31 mouse cellular contexts compared by ENCODE assay signal in the genomic region with DNA sequence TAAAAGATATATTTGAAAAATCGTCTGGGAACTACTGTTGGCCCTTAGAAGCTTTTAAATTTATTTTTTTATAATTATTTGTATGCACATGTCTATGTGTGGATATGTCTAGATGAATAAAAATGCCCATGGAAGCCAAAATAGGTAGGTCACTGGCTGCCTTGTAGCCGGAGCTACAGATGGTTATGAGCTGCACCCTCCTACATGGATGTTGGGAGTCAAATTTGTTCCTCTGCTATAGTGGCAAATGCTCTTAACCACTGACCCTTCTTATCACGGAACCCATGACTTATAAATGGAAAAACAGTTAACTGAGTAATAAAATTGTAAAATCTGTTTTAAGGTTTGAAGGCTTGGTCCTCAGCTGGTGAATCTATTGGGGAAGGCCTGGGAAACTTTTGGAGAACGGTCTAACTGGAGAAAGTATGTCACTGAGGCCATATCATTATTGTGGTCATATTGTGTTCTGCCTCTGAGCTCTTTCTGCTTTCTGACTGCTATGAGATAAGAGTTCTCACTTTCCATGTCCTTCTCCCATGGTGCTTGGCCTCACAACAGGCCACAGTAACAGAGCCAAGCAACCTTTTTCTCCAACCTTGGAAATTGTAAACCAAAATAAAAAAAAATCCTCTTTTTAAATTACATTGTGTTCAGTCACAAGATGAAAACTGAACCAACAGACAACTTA. TPM values are rescaled to one million over a fixed set of nuclear protein-coding genes. Genes with fewer than 3 reads are reported as not detected.
A peak's percentile ranks its signal among the peaks of the same experiment; 100 is the strongest.
DNase-seq lines count a peak whose midpoint lies in the region; ATAC-seq and TF ChIP-seq lines count a peak whose summit lies in the region.
"Had no signal": no experiment of that assay in that cellular context is flagged by ENCODE, and none has a peak within 500 bp of the region (broad histone marks: within the 10 kb centered on the region; RNA-seq: fewer than 3 reads in every experiment).

No protein-coding gene starts in this region.

- peak; percentile 68 for TF ChIP-seq EP300 in MEL (IDR thresholded peaks at IDR 0.05; ENCODE audit: low read depth in 1 of 2, low read length in 2 of 2)

- H3K4me2 ChIP-seq in liver, embryonic 16.5 days (ENCODE audit: low read depth, low read length): no peak overlapping the region
- H3K4me2 ChIP-seq in intestine, embryonic 16.5 days (ENCODE audit: low read depth, low read length): no peak overlapping the region
- no peak overlapping the region for H3K4me2 ChIP-seq in forebrain, embryonic 13.5 days
- H3K4me2 ChIP-seq: heart, embryonic 12.5 days; heart, embryonic 15.5 days; hindbrain, embryonic 13.5 days had no signal

- no peaks in the 10 kb centered on the region for H3K9me3 ChIP-seq in MEL (replicated peaks; ENCODE audit: insufficient read depth, low read length)
- H3K9me3 ChIP-seq in liver, embryonic 16.5 days (replicated peaks; ENCODE audit: control insufficient read depth, low read length): no peaks in the 10 kb centered on the region
- no peaks in the 10 kb centered on the region for H3K9me3 ChIP-seq in intestine, embryonic 16.5 days (ENCODE audit: control insufficient read depth, low read length)
- H3K9me3 ChIP-seq in forebrain, embryonic 13.5 days (replicated peaks): no peaks in the 10 kb centered on the region
- H3K9me3 ChIP-seq: forebrain, embryonic 10.5 days; heart, embryonic 12.5 days; heart, embryonic 15.5 days; hindbrain, embryonic 10.5 days; hindbrain, embryonic 13.5 days had no signal

- H3K4me3 ChIP-seq in MEL (ENCODE audit: control insufficient read depth in 1 of 2, insufficient read depth in 1 of 2, low read depth in 2 of 2, low read length in 2 of 2): no peak overlapping the region
- no peak overlapping the region for H3K4me3 ChIP-seq in liver, embryonic 16.5 days (ENCODE audit: low read depth, low read length)
- no peak overlapping the region for H3K4me3 ChIP-seq in intestine, embryonic 16.5 days (ENCODE audit: low read length)
- no peak overlapping the region for H3K4me3 ChIP-seq in forebrain, embryonic 13.5 days
- H3K4me3 ChIP-seq: forebrain, embryonic 10.5 days; heart, embryonic 12.5 days; heart, embryonic 15.5 days; hindbrain, embryonic 10.5 days; hindbrain, embryonic 13.5 days had no signal

- no peak overlapping the region for H3K9ac ChIP-seq in MEL (ENCODE audit: control insufficient read depth, low read depth, low read length, poor library complexity, severe bottlenecking)
- no peak overlapping the region for H3K9ac ChIP-seq in liver, embryonic 16.5 days (ENCODE audit: low read depth, low read length)
- no peak overlapping the region for H3K9ac ChIP-seq in intestine, embryonic 16.5 days (ENCODE audit: low read depth, low read length)
- no peak overlapping the region for H3K9ac ChIP-seq in forebrain, embryonic 13.5 days
- H3K9ac ChIP-seq: forebrain, postnatal 0 days; heart, embryonic 12.5 days; heart, embryonic 15.5 days; hindbrain, embryonic 13.5 days had no signal

- no peak overlapping the region for H3K27ac ChIP-seq in MEL (ENCODE audit: control insufficient read depth, low read depth, low read length)
- H3K27ac ChIP-seq in liver, embryonic 16.5 days (ENCODE audit: low read length): no peak overlapping the region
- H3K27ac ChIP-seq in intestine, embryonic 16.5 days (ENCODE audit: low read length): no peak overlapping the region
- no peak overlapping the region for H3K27ac ChIP-seq in forebrain, embryonic 13.5 days
- H3K27ac ChIP-seq: forebrain, embryonic 10.5 days; heart, embryonic 15.5 days; hindbrain, embryonic 10.5 days; hindbrain, embryonic 13.5 days had no signal

- peaks cover 8 to 12% of the 10 kb centered on the region in 2 experiments for H3K4me1 ChIP-seq in MEL (ENCODE audit: control insufficient read depth in 1 of 2, insufficient read depth in 2 of 2, low read length in 2 of 2)
- H3K4me1 ChIP-seq in liver, embryonic 16.5 days (ENCODE audit: control insufficient read depth, low read depth, low read length): no peaks in the 10 kb centered on the region
- no peaks in the 10 kb centered on the region for H3K4me1 ChIP-seq in intestine, embryonic 16.5 days (ENCODE audit: control insufficient read depth, insufficient read depth, low read length)
- H3K4me1 ChIP-seq in forebrain, embryonic 13.5 days: no peaks in the 10 kb centered on the region
- H3K4me1 ChIP-seq: forebrain, embryonic 10.5 days; heart, embryonic 12.5 days; heart, embryonic 15.5 days; hindbrain, embryonic 10.5 days; hindbrain, embryonic 13.5 days had no signal

- no peak for TF ChIP-seq POLR2A in MEL (IDR thresholded peaks at IDR 0.05; ENCODE audit: control insufficient read depth in 1 of 2, insufficient read depth in 1 of 2, low read depth in 1 of 2, low read length in 2 of 2, poor library complexity in 1 of 2)

- peak; percentile 68 for DNase-seq in MEL (ENCODE audit: low read depth, low spot score)
- DNase-seq in frontal cortex, postnatal 25 days (ENCODE audit: low spot score in 2 of 2): no peak
- DNase-seq: adrenal gland, postnatal 10 days; adrenal gland, postnatal 36 days; cerebellum, adult 18-20 months; cerebellum, adult 9-10 months; cerebellum, postnatal 25 days; forebrain, postnatal 0 days; gastrocnemius, postnatal 25 days; heart, adult 18-20 months; heart, postnatal 10 days; heart, postnatal 36 days had no signal

- H3K79me2 ChIP-seq in MEL (ENCODE audit: control insufficient read depth, insufficient read depth, low read length, poor library complexity): no peaks in the 10 kb centered on the region

- ATAC-seq in common myeloid progenitor, adult 5-6 weeks (replicated peaks; ENCODE audit: low read depth, poor library complexity, severe bottlenecking): peak; percentile 73
- 0 out of 2 replicates have a peak, but pooled peaks have one; percentile 39 for ATAC-seq in liver, embryonic 16.5 days (ENCODE audit: low read depth)
- ATAC-seq in intestine, embryonic 16.5 days: no peak
- no peak for ATAC-seq in forebrain, embryonic 13.5 days
- ATAC-seq: activated CD4-positive, CD25-positive, alpha-beta regulatory T cell, adult 4 months; CD4-positive, CD25-positive, alpha-beta regulatory T cell, adult 4 months; forebrain, embryonic 14.5 days; forebrain, postnatal 0 days; hindbrain, embryonic 16.5 days had no signal

- no peak for TF ChIP-seq RAD21 in MEL (IDR thresholded peaks at IDR 0.05; ENCODE audit: low read depth, low read length)

- 41% methylated on average over 4 of the region's 4 CpGs for WGBS in liver, embryonic 16.5 days (ENCODE audit: insufficient replicate concordance)
- WGBS in intestine, embryonic 16.5 days: 76% methylated on average over 4 of the region's 4 CpGs
- 79% methylated on average over 4 of the region's 4 CpGs for WGBS in forebrain, embryonic 13.5 days

- no peaks in the 10 kb centered on the region for H3K27me3 ChIP-seq in MEL (ENCODE audit: control insufficient read depth in 1 of 2, insufficient read depth in 2 of 2, low read length in 2 of 2)
- H3K27me3 ChIP-seq in liver, embryonic 16.5 days (ENCODE audit: control insufficient read depth, insufficient read depth, low read depth, low read length): no peaks in the 10 kb centered on the region
- H3K27me3 ChIP-seq in intestine, embryonic 16.5 days (replicated peaks; ENCODE audit: control insufficient read depth, insufficient read depth, low read length): no peaks in the 10 kb centered on the region
- H3K27me3 ChIP-seq in forebrain, embryonic 13.5 days: no peaks in the 10 kb centered on the region
- H3K27me3 ChIP-seq: heart, embryonic 12.5 days; heart, embryonic 15.5 days; hindbrain, embryonic 13.5 days had no signal

- peaks cover 0 to 22% of the 10 kb centered on the region in 2 experiments; a peak in 2 of 4 replicates for H3K36me3 ChIP-seq in MEL (ENCODE audit: control insufficient read depth in 1 of 2, insufficient read depth in 2 of 2, low read length in 2 of 2)
- H3K36me3 ChIP-seq in liver, embryonic 16.5 days (ENCODE audit: control insufficient read depth, insufficient read depth): no peaks in the 10 kb centered on the region
- no peaks in the 10 kb centered on the region for H3K36me3 ChIP-seq in intestine, embryonic 16.5 days (ENCODE audit: control insufficient read depth, insufficient read depth, low read length)
- no peaks in the 10 kb centered on the region for H3K36me3 ChIP-seq in forebrain, embryonic 13.5 days (ENCODE audit: poor library complexity, severe bottlenecking)
- H3K36me3 ChIP-seq: forebrain, embryonic 10.5 days; heart, embryonic 12.5 days; heart, embryonic 15.5 days; hindbrain, embryonic 10.5 days; hindbrain, embryonic 13.5 days had no signal

- no peak for TF ChIP-seq CTCF in MEL (IDR thresholded peaks at IDR 0.05 in 2 of 3, conservative IDR thresholded peaks at IDR 0.05 in 1 of 3; ENCODE audit: control insufficient read depth in 1 of 3, insufficient read depth in 1 of 3, low read depth in 2 of 3, low read length in 3 of 3, poor library complexity in 1 of 3, severe bottlenecking in 1 of 3)

RNA-seq across cellular contexts. Expression of a gene that starts 7.6 kb away (rescaled TPM):
- total RNA-seq in MEL (2012; rRNA removed): 1.2 and 1.3 TPM in 2 replicates
- polyA plus RNA-seq in MEL (2012; ENCODE audit: insufficient read depth in 1 of 2, insufficient read length in 2 of 2, low read depth in 1 of 2, low replicate concordance in 2 of 2, missing spikeins in 1 of 2): 1 to 10 TPM in 1 of 2 experiments, not detected in 1; 1.1 TPM
- total RNA-seq in common myeloid progenitor, adult 5-6 weeks (2017): 5.7 and 6.2 TPM in 2 replicates
- polyA plus RNA-seq in liver, embryonic 16.5 days (2015; fragmentation: Nextera tagmentation; extraction: Ambion mirVana): 0.08 and 0.30 TPM in 2 replicates
- 5.8 and 7.8 TPM in 2 replicates for polyA plus RNA-seq in intestine, embryonic 16.5 days (2015; fragmentation: Nextera tagmentation; extraction: Ambion mirVana)
- polyA plus RNA-seq in forebrain, embryonic 13.5 days (2015; fragmentation: Nextera tagmentation; extraction: Ambion mirVana): 0.37 and 0.81 TPM in 2 replicates
- polyA plus RNA-seq: activated CD4-positive, CD25-positive, alpha-beta regulatory T cell, adult 4 months had no signal

RNA-seq across cellular contexts. Expression of a gene that starts 26.2 kb away (rescaled TPM):
- not detected in 2 replicates for total RNA-seq in MEL (2012; rRNA removed)
- polyA plus RNA-seq in MEL (2012; ENCODE audit: insufficient read depth in 1 of 2, insufficient read length in 2 of 2, low read depth in 1 of 2, low replicate concordance in 2 of 2, missing spikeins in 1 of 2): under 1 TPM in 1 of 2 experiments, not detected in 1; 0.33 TPM
- not detected in 2 replicates for total RNA-seq in common myeloid progenitor, adult 5-6 weeks (2017)
- not detected in 2 replicates for polyA plus RNA-seq in liver, embryonic 16.5 days (2015; fragmentation: Nextera tagmentation; extraction: Ambion mirVana)
- not detected in 2 replicates for polyA plus RNA-seq in intestine, embryonic 16.5 days (2015; fragmentation: Nextera tagmentation; extraction: Ambion mirVana)
- not detected in 2 replicates for polyA plus RNA-seq in forebrain, embryonic 13.5 days (2015; fragmentation: Nextera tagmentation; extraction: Ambion mirVana)
- total RNA-seq: adrenal gland, adult 18-20 months; adrenal gland, postnatal 10 days; adrenal gland, postnatal 36 days; forebrain, postnatal 0 days; gastrocnemius, adult 8-10 months; gastrocnemius, postnatal 25 days; heart, adult 18-20 months; heart, postnatal 10 days; heart, postnatal 36 days had no signal
- polyA plus RNA-seq: activated CD4-positive, CD25-positive, alpha-beta regulatory T cell, adult 4 months; C2C12; CD4-positive, CD25-positive, alpha-beta regulatory T cell, adult 4 months; cortical plate, adult 2 months; forebrain, embryonic 14.5 days; forebrain, postnatal 0 days; frontal cortex, adult 2 months; gonadal fat pad, adult 2 months; heart, embryonic 12.5 days; heart, embryonic 15.5 days; hindbrain, embryonic 10.5 days; hindbrain, embryonic 13.5 days; hindbrain, embryonic 16.5 days had no signal

RNA-seq across cellular contexts. Expression of a gene that starts 46.5 kb away (rescaled TPM):
- 21.2 and 25.8 TPM in 2 replicates for total RNA-seq in MEL (2012; rRNA removed)
- polyA plus RNA-seq in MEL (2012; ENCODE audit: insufficient read depth in 1 of 2, insufficient read length in 2 of 2, low read depth in 1 of 2, low replicate concordance in 2 of 2, missing spikeins in 1 of 2): 10 to 100 TPM; 25.0 to 65.8 TPM
- 30.6 and 31.2 TPM in 2 replicates for total RNA-seq in common myeloid progenitor, adult 5-6 weeks (2017)
- 33.0 and 33.5 TPM in 2 replicates for polyA plus RNA-seq in liver, embryonic 16.5 days (2015; fragmentation: Nextera tagmentation; extraction: Ambion mirVana)
- polyA plus RNA-seq in intestine, embryonic 16.5 days (2015; fragmentation: Nextera tagmentation; extraction: Ambion mirVana): 49.7 and 49.8 TPM in 2 replicates
- polyA plus RNA-seq in forebrain, embryonic 13.5 days (2015; fragmentation: Nextera tagmentation; extraction: Ambion mirVana): 19.1 and 23.3 TPM in 2 replicates

RNA-seq across cellular contexts. Expression of a gene that starts 46.9 kb away (rescaled TPM):
- total RNA-seq in MEL (2012; rRNA removed): 18.9 and 20.9 TPM in 2 replicates
- 10 to 100 TPM in 1 of 2 experiments, not detected in 1; 25.5 TPM for polyA plus RNA-seq in MEL (2012; ENCODE audit: insufficient read depth in 1 of 2, insufficient read length in 2 of 2, low read depth in 1 of 2, low replicate concordance in 2 of 2, missing spikeins in 1 of 2)
- total RNA-seq in common myeloid progenitor, adult 5-6 weeks (2017): 59.5 and 60.1 TPM in 2 replicates
- polyA plus RNA-seq in liver, embryonic 16.5 days (2015; fragmentation: Nextera tagmentation; extraction: Ambion mirVana): 21.1 and 23.8 TPM in 2 replicates
- polyA plus RNA-seq in intestine, embryonic 16.5 days (2015; fragmentation: Nextera tagmentation; extraction: Ambion mirVana): 16.0 and 17.9 TPM in 2 replicates
- polyA plus RNA-seq in forebrain, embryonic 13.5 days (2015; fragmentation: Nextera tagmentation; extraction: Ambion mirVana): 29.5 and 29.6 TPM in 2 replicates

Comparison
In these comparisons a context has a peak if more than half of its experiments do, and no peak if none do; other contexts are left out.
1. ATAC-seq: peak in common myeloid progenitor, adult 5-6 weeks (single experiment) and liver, embryonic 16.5 days (single experiment); none in intestine, embryonic 16.5 days (single experiment) and forebrain, embryonic 13.5 days (single experiment).